Mouse (Mus musculus) liver, embryonic 11.5 days (tissue): ENCODE results near the gene Frzb. TPM values are rescaled to one million over a fixed set of nuclear protein-coding genes. Genes with fewer than 3 reads are reported as not detected.
A peak's percentile ranks its signal among the peaks of the same experiment; 100 is the strongest.

ENCODE experiments used
- ATAC-seq: fragments of 200-750 bp; cut with Nextera tagmentation; replicated peaks from 2 replicates; pipeline ENCODE4 v1.8.0; 2017; ENCODE audit warnings: moderate number of reproducible peaks, mild to moderate bottlenecking, moderate TSS enrichment, moderate library complexity; ENCODE audit not compliant: low FRiP score
- DNase-seq: peaks from one replicate; pipeline ENCODE4 v3.0.0-alpha.2; 2017; ENCODE audit warnings: low spot score
- H3K27ac ChIP-seq: fragments of 300-500 bp; sonication (generic); 2 replicates; pipeline ENCODE4 v1.5.1; 2014; ENCODE audit warnings: mild to moderate bottlenecking, low read depth, low read length, control low read depth
- H3K27me3 ChIP-seq: fragments of 300-500 bp; sonication (generic); replicated peaks from 2 replicates; pipeline ENCODE4 v1.6.1; 2014; ENCODE audit warnings: low read length, mixed read lengths; ENCODE audit not compliant: control insufficient read depth, insufficient read depth
- H3K36me3 ChIP-seq: fragments of 300-500 bp; sonication (generic); 2 replicates; pipeline ENCODE4 v1.6.1; 2014; ENCODE audit warnings: mild to moderate bottlenecking, low read length, moderate library complexity, mixed read lengths; ENCODE audit not compliant: control insufficient read depth, insufficient read depth
- H3K4me1 ChIP-seq: fragments of 300-500 bp; sonication (generic); replicated peaks from 2 replicates; pipeline ENCODE4 v1.6.1; 2014; ENCODE audit warnings: low read length, mixed read lengths; ENCODE audit not compliant: control insufficient read depth, insufficient read depth
- H3K4me2 ChIP-seq: fragments of 300-500 bp; sonication (generic); 2 replicates; pipeline ENCODE4 v1.6.1; 2014; ENCODE audit warnings: mild to moderate bottlenecking, control low read depth, moderate library complexity
- H3K4me3 ChIP-seq: fragments of 300-500 bp; sonication (generic); 2 replicates; pipeline ENCODE4 v1.5.1; 2014; ENCODE audit warnings: low read depth, low read length, control low read depth
- H3K9ac ChIP-seq: fragments of 300-500 bp; sonication (generic); 2 replicates; pipeline ENCODE4 v1.6.1; 2014; ENCODE audit warnings: low read depth, low read length, control low read depth
- H3K9me3 ChIP-seq: fragments of 300-500 bp; sonication (generic); 2 replicates; pipeline ENCODE4 v1.6.1; 2016; ENCODE audit warnings: low read length, inconsistent platforms, mixed read lengths; ENCODE audit not compliant: control insufficient read depth
- WGBS: fragments of 180-500 bp; shearing (Covaris S2); extraction: QIAGEN DNeasy Blood & Tissue Kit; methylation state at CpG from one replicate; pipeline ENCODE4 v1.1.7; 2014; 5-methylcytosine and 5-hydroxymethylcytosine counted together
- polyA plus RNA-seq: library from polyadenylated mRNA; unstranded; fragments of >200 nt; fragmentation: Nextera tagmentation; extraction: Ambion mirVana; gene quantifications from 2 replicates; pipeline ENCODE4 v1.2.1, GENCODE M21; 2014

Frzb gene
- polyA plus RNA-seq, 1 experiment from 2014 or later = 1.8 TPM

- H3K9me3 ChIP-seq = no peaks in the 10 kb centered on the region
- no peaks in the 10 kb centered on the region for H3K36me3 ChIP-seq
- H3K4me1 ChIP-seq = peaks cover 4% of the 10 kb centered on the region; the same call in 1 of the 2 replicates
- whole genome bisulfite sequencing = 1% methylated on average over 12 of the region's 12 CpGs
- H3K9ac ChIP-seq = no peak overlapping the region
- H3K4me3 ChIP-seq = peak overlapping the region; percentile 57
- ATAC-seq (peak; percentile 48; the same call in 1 of the 2 replicates), DNase-seq (peak; percentile 51)
- H3K27ac ChIP-seq = no peak overlapping the region
- peaks cover 40% of the 10 kb centered on the region for H3K27me3 ChIP-seq
- H3K4me2 ChIP-seq = peak overlapping the region; percentile 79
Measured at GRCm38 (mm10) chr2:80448231-80448630, 806 bp upstream of the Frzb start.

DNA sequence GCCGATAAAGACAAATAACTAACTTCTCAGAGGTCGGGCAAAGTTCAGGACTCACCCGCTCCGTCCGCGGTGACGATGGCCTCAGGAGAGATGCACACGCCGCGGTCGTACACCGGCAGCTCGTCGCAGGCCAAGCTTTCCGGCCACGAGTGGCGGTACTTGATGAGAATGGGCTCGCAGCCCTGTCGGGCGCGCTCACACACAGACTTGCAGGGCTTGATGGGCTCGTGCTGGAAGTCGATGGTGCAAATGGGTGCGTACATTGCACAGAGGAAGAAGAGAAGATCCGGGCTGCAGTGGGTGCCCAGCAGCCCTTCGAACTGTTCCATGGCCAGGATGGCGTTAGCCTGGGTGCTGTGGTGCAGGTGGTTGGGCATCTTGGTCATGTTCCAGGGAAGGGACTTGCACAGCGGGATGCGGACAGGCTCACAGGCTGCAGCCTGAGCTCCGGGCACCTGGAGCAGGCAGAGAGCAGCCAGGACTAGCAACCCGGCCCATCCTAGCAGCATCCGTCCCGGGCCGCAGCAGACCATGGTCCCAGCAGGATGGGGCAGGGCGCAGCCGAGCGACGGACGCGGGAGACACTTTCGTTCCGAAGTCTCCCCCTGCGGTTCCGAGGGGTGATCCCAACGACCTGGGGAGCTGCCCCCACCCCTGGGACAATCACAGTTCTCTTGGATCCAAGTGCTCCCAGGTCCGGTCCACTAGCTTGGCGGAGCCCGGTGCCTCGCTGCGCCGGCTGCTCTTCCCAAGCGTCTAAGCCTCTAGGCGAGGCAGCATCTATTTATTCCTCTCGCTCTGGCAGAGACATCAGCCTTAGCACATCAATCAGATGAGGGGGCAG, 895 bp downstream of the Frzb start:
- Histone ChIP-seq H3K36me3 (no peaks in the 10 kb centered on the region), H3K27me3 (peaks cover 40% of the 10 kb centered on the region), H3K9me3 (no peaks in the 10 kb centered on the region), H3K4me2 (peak overlapping the region; percentile 79), H3K4me1 (peaks cover 4% of the 10 kb centered on the region; the same call in 1 of the 2 replicates), H3K9ac (no peak overlapping the region), H3K27ac (no peak overlapping the region), H3K4me3 (peak overlapping the region; percentile 57)
- DNase-seq (peak; percentile 52), ATAC-seq (peak; percentile 66)
- WGBS = under 1% methylated on average over 54 of the region's 54 CpGs

DNA sequence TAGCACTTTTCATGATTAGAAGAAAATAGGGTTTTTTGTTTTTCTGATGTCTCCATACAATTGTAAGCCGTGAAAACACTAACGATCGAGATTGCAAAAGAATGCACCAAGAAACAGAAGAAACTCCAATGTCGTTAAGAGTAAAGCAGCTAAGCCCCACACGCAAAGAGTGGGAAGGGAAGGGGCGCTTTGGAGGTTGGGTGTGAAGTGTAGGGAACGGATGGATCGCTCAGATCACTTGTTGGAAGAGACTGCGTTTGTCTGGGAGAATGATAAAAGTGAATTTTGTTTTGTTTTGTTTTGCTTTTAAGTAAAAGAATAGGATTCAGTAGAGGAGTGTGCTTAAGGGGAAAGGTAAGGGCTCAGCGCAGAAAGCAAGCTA, 1.5 kb downstream of the Frzb start:
- H3K36me3 ChIP-seq = no peaks in the 10 kb centered on the region
- no peak for DNase-seq
- H3K27ac ChIP-seq = no peak overlapping the region
- H3K4me1 ChIP-seq = peaks cover 4% of the 10 kb centered on the region; the same call in 1 of the 2 replicates
- WGBS = 7% methylated on average over 10 of the region's 10 CpGs
- no peaks in the 10 kb centered on the region for H3K9me3 ChIP-seq
- H3K4me2 ChIP-seq = peak overlapping the region; percentile 79
- H3K27me3 ChIP-seq = peaks cover 40% of the 10 kb centered on the region
- no peak for ATAC-seq
- peak overlapping the region; percentile 57 for H3K4me3 ChIP-seq
- no peak overlapping the region for H3K9ac ChIP-seq

GRCm38 (mm10) chr2:80445491-80445890, 1.9 kb downstream of the Frzb start:
- H3K4me2 ChIP-seq = peak overlapping the region; percentile 5; the same call in 1 of the 2 replicates

GRCm38 (mm10) chr2:80444418-80445365, 2.7 kb downstream of the Frzb start:
- Histone ChIP-seq H3K4me2 (no peak overlapping the region; the same call in 1 of the 2 replicates), H3K36me3 (no peaks in the 10 kb centered on the region), H3K4me3 (no peak overlapping the region), H3K27me3 (peaks cover 40% of the 10 kb centered on the region), H3K9ac (no peak overlapping the region), H3K4me1 (peaks cover 4% of the 10 kb centered on the region; the same call in 1 of the 2 replicates), H3K27ac (no peak overlapping the region), H3K9me3 (no peaks in the 10 kb centered on the region)
- ATAC-seq (no peak), DNase-seq (no peak)
- WGBS = 69% methylated on average over 14 of the region's 14 CpGs

More at GRCm38 (mm10) chr2:80445491-80445890, 1.9 kb downstream of the Frzb start:
- Histone ChIP-seq H3K36me3 (no peaks in the 10 kb centered on the region), H3K27me3 (peaks cover 40% of the 10 kb centered on the region), H3K4me3 (no peak overlapping the region), H3K9ac (no peak overlapping the region), H3K9me3 (no peaks in the 10 kb centered on the region), H3K4me1 (peaks cover 4% of the 10 kb centered on the region; the same call in 1 of the 2 replicates), H3K27ac (no peak overlapping the region)
- DNase-seq (no peak), ATAC-seq (no peak)
- 50% methylated on average over 10 of the region's 10 CpGs for WGBS

- no peak overlapping the region for H3K27ac ChIP-seq
- peaks cover 4% of the 10 kb centered on the region; the same call in 1 of the 2 replicates for H3K4me1 ChIP-seq
- H3K36me3 ChIP-seq = no peaks in the 10 kb centered on the region
- DNase-seq = no peak
- H3K4me2 ChIP-seq = no peak overlapping the region
- H3K9ac ChIP-seq = no peak overlapping the region
- WGBS = 83% methylated on average over 2 of the region's 2 CpGs
- H3K4me3 ChIP-seq = no peak overlapping the region
- peaks cover 40% of the 10 kb centered on the region for H3K27me3 ChIP-seq
- ATAC-seq = no peak
- H3K9me3 ChIP-seq = no peaks in the 10 kb centered on the region
Measured at GRCm38 (mm10) chr2:80443962-80444361, 3.5 kb downstream of the Frzb start.

DNA sequence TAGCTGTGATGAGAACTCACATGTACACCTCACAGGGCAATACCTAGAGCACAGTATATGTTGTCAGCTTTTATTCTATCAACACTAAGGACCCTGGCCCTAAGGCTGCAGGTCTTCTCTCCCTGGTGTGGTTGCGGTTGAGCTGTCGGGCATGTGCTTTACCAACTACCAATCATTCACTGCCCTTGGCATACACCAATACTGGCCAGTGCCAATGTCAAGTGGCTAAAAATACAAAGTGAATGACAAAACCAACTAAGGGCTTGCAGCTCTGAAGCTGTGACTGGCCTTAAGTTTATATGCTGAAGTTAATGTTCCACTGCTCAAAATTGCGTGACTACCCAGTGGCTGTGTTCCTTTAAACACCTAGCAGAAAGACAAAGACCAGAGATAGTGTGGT, 6.0 kb downstream of the Frzb start:
- 85% methylated on average over 3 of the region's 3 CpGs for WGBS
- Histone ChIP-seq H3K36me3 (no peaks in the 10 kb centered on the region), H3K27me3 (peaks cover 20% of the 10 kb centered on the region), H3K4me2 (no peak overlapping the region), H3K4me3 (no peak overlapping the region), H3K9me3 (no peaks in the 10 kb centered on the region), H3K27ac (no peak overlapping the region), H3K9ac (no peak overlapping the region), H3K4me1 (no peaks in the 10 kb centered on the region)
- DNase-seq (no peak), ATAC-seq (no peak)

GRCm38 (mm10) chr2:80438854-80439253, 8.6 kb downstream of the Frzb start:
- 82% methylated on average over 3 of the region's 3 CpGs for WGBS
- no peak overlapping the region for H3K27ac ChIP-seq
- ATAC-seq = no peak

More at GRCm38 (mm10) chr2:80438854-80439253, 8.6 kb downstream of the Frzb start:
- H3K4me1 ChIP-seq = no peaks in the 10 kb centered on the region
- H3K9me3 ChIP-seq = no peaks in the 10 kb centered on the region
- H3K27me3 ChIP-seq = no peaks in the 10 kb centered on the region
- no peak overlapping the region for H3K4me2 ChIP-seq
- no peak for DNase-seq
- no peak overlapping the region for H3K9ac ChIP-seq
- no peaks in the 10 kb centered on the region for H3K36me3 ChIP-seq
- H3K4me3 ChIP-seq = no peak overlapping the region
